ENCODE assay signal across 8 mouse cellular contexts in the genomic region with DNA sequence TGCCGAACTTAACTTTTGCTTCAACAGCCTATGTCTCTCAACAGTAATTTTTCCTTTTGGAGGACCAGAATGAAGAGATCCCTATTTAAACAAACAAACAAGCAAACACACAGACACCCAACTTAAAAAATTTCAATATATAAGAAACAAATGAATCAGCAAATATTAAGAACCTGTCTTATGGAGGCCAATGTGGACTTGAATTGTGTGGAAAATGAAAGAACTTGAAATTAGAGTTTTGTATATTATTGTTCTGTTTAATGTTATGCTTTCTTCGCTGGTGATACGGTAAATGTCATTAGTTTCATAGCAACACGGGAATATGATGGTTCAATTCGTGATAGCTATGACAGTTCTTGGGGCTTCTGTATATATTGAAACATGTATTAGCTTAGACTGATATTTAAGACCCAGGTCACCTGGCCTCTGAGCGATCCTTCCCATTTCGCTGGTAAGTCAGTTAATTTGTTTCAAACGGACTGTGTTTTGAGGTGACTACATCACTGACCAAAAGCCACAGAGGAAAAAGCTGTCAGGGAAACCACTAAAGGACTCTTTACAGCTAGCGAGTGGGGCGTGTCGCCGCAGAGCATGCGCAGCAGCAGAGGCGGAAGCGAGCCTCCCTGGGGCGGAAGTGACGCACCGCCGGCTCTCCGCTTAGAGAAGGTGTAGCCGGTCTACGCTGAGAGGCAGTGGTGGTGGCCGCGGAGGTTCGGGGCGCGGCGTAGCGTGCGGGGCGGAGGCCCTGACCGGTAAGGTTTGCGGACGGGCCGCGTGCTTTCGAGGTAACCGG. TPM values are rescaled to one million over a fixed set of nuclear protein-coding genes. Genes with fewer than 3 reads are reported as not detected.
A peak's percentile ranks its signal among the peaks of the same experiment; 100 is the strongest.
DNase-seq lines count a peak whose midpoint lies in the region; ATAC-seq and TF ChIP-seq lines count a peak whose summit lies in the region.

A gene (plus strand): TSS at position 626 of the 793 bp plus-strand sequence.

- no peak for TF ChIP-seq POLR2A in bone marrow macrophage, adult 2 months (IDR thresholded peaks at IDR 0.05; ENCODE audit: borderline replicate concordance, low read depth, low read length)

- H3K27ac ChIP-seq in bone marrow macrophage, adult 2 months (ENCODE audit: insufficient read depth, low read depth, low read length) = peak within 1 kb of the TSS; percentile 76
- H3K27ac ChIP-seq in embryonic facial prominence, embryonic 15.5 days (replicated peaks) = peak within 1 kb of the TSS; percentile 97
- peak within 1 kb of the TSS; percentile 94 for H3K27ac ChIP-seq in limb, embryonic 12.5 days
- peak within 1 kb of the TSS; percentile 92 for H3K27ac ChIP-seq in midbrain, embryonic 14.5 days (replicated peaks; ENCODE audit: low read depth, low read length)

- H3K36me3 ChIP-seq in embryonic facial prominence, embryonic 15.5 days = no peaks in the 10 kb centered on the region
- no peaks in the 10 kb centered on the region for H3K36me3 ChIP-seq in limb, embryonic 12.5 days
- no peaks in the 10 kb centered on the region for H3K36me3 ChIP-seq in midbrain, embryonic 14.5 days (ENCODE audit: control insufficient read depth, insufficient read depth, low read length)

- H3K9ac ChIP-seq in embryonic facial prominence, embryonic 15.5 days = peak within 1 kb of the TSS; percentile 85
- peak within 1 kb of the TSS; percentile 84 for H3K9ac ChIP-seq in limb, embryonic 12.5 days (replicated peaks)
- peak within 1 kb of the TSS; percentile 89 for H3K9ac ChIP-seq in midbrain, embryonic 14.5 days (replicated peaks; ENCODE audit: low read length)

- H3K9me3 ChIP-seq in embryonic facial prominence, embryonic 15.5 days (replicated peaks) = no peaks in the 10 kb centered on the region
- H3K9me3 ChIP-seq in limb, embryonic 12.5 days = no peaks in the 10 kb centered on the region
- no peaks in the 10 kb centered on the region for H3K9me3 ChIP-seq in midbrain, embryonic 14.5 days (ENCODE audit: control insufficient read depth, low read length)

- peak within 1 kb of the TSS; percentile 52 for H3K4me2 ChIP-seq in embryonic facial prominence, embryonic 15.5 days (replicated peaks)
- H3K4me2 ChIP-seq in limb, embryonic 12.5 days = peak within 1 kb of the TSS; percentile 62
- peak within 1 kb of the TSS; percentile 81 for H3K4me2 ChIP-seq in midbrain, embryonic 14.5 days (ENCODE audit: low read length)

- peaks cover 13% of the 10 kb centered on the region for H3K4me1 ChIP-seq in bone marrow macrophage, adult 2 months (ENCODE audit: control insufficient read depth, insufficient read depth, low read length)
- peaks cover 9% of the 10 kb centered on the region; the same call in 1 of the 2 replicates for H3K4me1 ChIP-seq in embryonic facial prominence, embryonic 15.5 days
- peaks cover 3% of the 10 kb centered on the region for H3K4me1 ChIP-seq in limb, embryonic 12.5 days (replicated peaks)
- peaks cover 16% of the 10 kb centered on the region for H3K4me1 ChIP-seq in midbrain, embryonic 14.5 days (ENCODE audit: control insufficient read depth, insufficient read depth, low read length)

- 4% methylated on average over 38 of the region's 38 CpGs for WGBS in embryonic facial prominence, embryonic 15.5 days
- whole genome bisulfite sequencing in limb, embryonic 12.5 days = 3% methylated on average over 38 of the region's 38 CpGs
- 3% methylated on average over 38 of the region's 38 CpGs for whole genome bisulfite sequencing in midbrain, embryonic 14.5 days

- no peak for TF ChIP-seq CTCF in bone marrow macrophage, adult 2 months (IDR thresholded peaks at IDR 0.05; ENCODE audit: low read depth, low read length)

- H3K27me3 ChIP-seq in embryonic facial prominence, embryonic 15.5 days = no peaks in the 10 kb centered on the region
- no peaks in the 10 kb centered on the region for H3K27me3 ChIP-seq in limb, embryonic 12.5 days
- H3K27me3 ChIP-seq in midbrain, embryonic 14.5 days (ENCODE audit: control insufficient read depth, insufficient read depth, low read length) = no peaks in the 10 kb centered on the region

- peak within 1 kb of the TSS; percentile 78 for H3K4me3 ChIP-seq in bone marrow macrophage, adult 2 months (ENCODE audit: insufficient read depth, low read length)
- peak within 1 kb of the TSS; percentile 99 for H3K4me3 ChIP-seq in embryonic facial prominence, embryonic 15.5 days (replicated peaks)
- peak within 1 kb of the TSS; percentile 98 for H3K4me3 ChIP-seq in limb, embryonic 12.5 days (replicated peaks)
- peak within 1 kb of the TSS; percentile 93 for H3K4me3 ChIP-seq in midbrain, embryonic 14.5 days (replicated peaks; ENCODE audit: low read depth, low read length)

- peak; percentile 96 to 97 for DNase-seq in B cell, adult 2 months
- peak; percentile 94 for DNase-seq in heart, adult 8-10 months (ENCODE audit: low spot score)
- DNase-seq in kidney, adult 8-10 months = peak; percentile 91 to 94
- peak; percentile 97 for DNase-seq in midbrain, embryonic 14.5 days
- peak; percentile 91 for DNase-seq in spleen, adult 12 weeks (ENCODE audit: low spot score)

- peak; percentile 96 for ATAC-seq in embryonic facial prominence, embryonic 15.5 days (ENCODE audit: insufficient number of reproducible peaks, low FRiP score, low TSS enrichment, low read depth)
- peak; percentile 93 for ATAC-seq in limb, embryonic 12.5 days (ENCODE audit: insufficient number of reproducible peaks, insufficient read depth, low FRiP score, low TSS enrichment, low read depth)
- ATAC-seq in midbrain, embryonic 14.5 days (ENCODE audit: low FRiP score, low TSS enrichment) = peak; percentile 96

RNA-seq across cellular contexts. Expression of the gene that starts here (rescaled TPM):
- polyA plus RNA-seq in bone marrow macrophage, adult 2 months (2012; ENCODE audit: insufficient read depth, insufficient read length, missing spikeins) = 106 and 108 TPM in 2 replicates
- 146 and 163 TPM in 2 replicates for polyA plus RNA-seq in embryonic facial prominence, embryonic 15.5 days (2015; fragmentation: Nextera tagmentation; extraction: Ambion mirVana)
- total RNA-seq in heart, adult 8-10 months (2022) = 100 to 1,000 TPM; 116 to 125 (median 120) TPM
- 157 and 168 TPM in 2 replicates for polyA plus RNA-seq in limb, embryonic 12.5 days (2016; fragmentation: Nextera tagmentation; extraction: Ambion mirVana)
- 126 and 172 TPM in 2 replicates for polyA plus RNA-seq in midbrain, embryonic 14.5 days (2014; fragmentation: Nextera tagmentation; extraction: Ambion mirVana)

Comparison
In these comparisons a context has a peak if more than half of its experiments do, and no peak if none do; other contexts are left out.
1. Peak in every context shown above with its lines: DNase-seq, ATAC-seq, H3K4me3 ChIP-seq and H3K27ac ChIP-seq.